Mouse (Mus musculus) myocyte (in vitro differentiated cells): ENCODE data around the gene Pam. TPM values are rescaled to one million over a fixed set of nuclear protein-coding genes. Genes with fewer than 3 reads are reported as not detected.

Experiments used
- H3K27me3 ChIP-seq: one replicate; pipeline ENCODE4 v1.6.1; 2011; ENCODE audit not compliant: control insufficient read depth, insufficient read depth, insufficient read length
- H3K36me3 ChIP-seq: one replicate; pipeline ENCODE4 v1.6.1; 2011; ENCODE audit not compliant: control insufficient read depth, insufficient read depth
- H3K4me2 ChIP-seq: one replicate; pipeline ENCODE4 v1.6.1; 2011; ENCODE audit warnings: low read depth, control low read depth
- H3K4me3 ChIP-seq: one replicate; pipeline ENCODE4 v1.5.1; 2011; ENCODE audit warnings: mild to moderate bottlenecking, control low read depth, moderate library complexity
- H3K79me2 ChIP-seq: one replicate; pipeline ENCODE4 v1.6.1; 2011; ENCODE audit not compliant: control insufficient read depth, insufficient read depth
- H3ac ChIP-seq: one replicate; pipeline ENCODE4 v1.6.1; 2011; ENCODE audit not compliant: control insufficient read depth, insufficient read length
- CEBPB ChIP-seq: IDR thresholded peaks from 2 replicates; pipeline ENCODE4 v1.6.1; 2011; ENCODE audit warnings: mild to moderate bottlenecking, moderate library complexity; ENCODE audit not compliant: poor library complexity, insufficient read depth, severe bottlenecking
- E2F4 ChIP-seq: IDR thresholded peaks from one replicate; pipeline ENCODE4 v1.6.1; 2011; ENCODE audit warnings: mild to moderate bottlenecking, control low read depth, moderate library complexity; ENCODE audit not compliant: insufficient read depth
- MAX ChIP-seq: IDR thresholded peaks from one replicate; pipeline ENCODE4 v1.6.1; 2011; ENCODE audit warnings: low read depth, mild to moderate bottlenecking, control low read depth
- MYOD1 ChIP-seq, 3 experiments: IDR thresholded peaks; one replicate each; pipeline ENCODE4 v1.6.1; 2011; ENCODE audit warnings: control low read depth in 2 of 3, low read depth in 2 of 3, mild to moderate bottlenecking in 2 of 3, moderate library complexity in 1 of 3; ENCODE audit not compliant: insufficient read length in 2 of 3, control insufficient read depth in 1 of 3
- MYOG ChIP-seq, 3 experiments: IDR thresholded peaks; one replicate each; pipeline ENCODE4 v1.6.1; 2011; ENCODE audit warnings: control low read depth in 2 of 3, low read depth in 2 of 3, mild to moderate bottlenecking in 2 of 3; ENCODE audit not compliant: insufficient read length in 2 of 3, control insufficient read depth in 1 of 3, insufficient read depth in 1 of 3
- POLR2A ChIP-seq: IDR thresholded peaks from one replicate; pipeline ENCODE4 v1.6.1; 2011; ENCODE audit warnings: low read depth, mild to moderate bottlenecking, control low read depth, moderate library complexity; ENCODE audit not compliant: insufficient read length
- POLR2AphosphoS2 ChIP-seq: IDR thresholded peaks from one replicate; pipeline ENCODE4 v1.6.1; 2011; ENCODE audit warnings: low read depth, control low read depth; ENCODE audit not compliant: insufficient read length
- REST ChIP-seq: IDR thresholded peaks from one replicate; pipeline ENCODE4 v1.6.1; 2011; ENCODE audit warnings: mild to moderate bottlenecking, control low read depth, moderate library complexity; ENCODE audit not compliant: insufficient read depth, insufficient read length
- SRF ChIP-seq: IDR thresholded peaks from one replicate; pipeline ENCODE4 v1.6.1; 2011; ENCODE audit warnings: low read depth; ENCODE audit not compliant: control insufficient read depth, insufficient read length
- TCF12 ChIP-seq: IDR thresholded peaks from one replicate; pipeline ENCODE4 v1.6.1; 2011; ENCODE audit warnings: mild to moderate bottlenecking, control low read depth; ENCODE audit not compliant: poor library complexity, insufficient read depth, severe bottlenecking
- TCF3 ChIP-seq: IDR thresholded peaks from one replicate; pipeline ENCODE4 v1.6.1; 2011; ENCODE audit warnings: low read depth, control low read depth; ENCODE audit not compliant: insufficient read length
- USF1 ChIP-seq: IDR thresholded peaks from one replicate; pipeline ENCODE4 v1.6.1; 2011; ENCODE audit warnings: low read depth, mild to moderate bottlenecking, control low read depth, moderate library complexity
- polyA plus RNA-seq: library from polyadenylated mRNA; unstranded; fragments of >200 nt; fragmentation: generic; extraction: Trizol; gene quantifications from one replicate; pipeline ENCODE4 v1.2.1, GENCODE M21; 2012; ENCODE audit warnings: missing spikeins

Gene Pam
- polyA plus RNA-seq, 1 experiment = 29.4 TPM

DNA sequence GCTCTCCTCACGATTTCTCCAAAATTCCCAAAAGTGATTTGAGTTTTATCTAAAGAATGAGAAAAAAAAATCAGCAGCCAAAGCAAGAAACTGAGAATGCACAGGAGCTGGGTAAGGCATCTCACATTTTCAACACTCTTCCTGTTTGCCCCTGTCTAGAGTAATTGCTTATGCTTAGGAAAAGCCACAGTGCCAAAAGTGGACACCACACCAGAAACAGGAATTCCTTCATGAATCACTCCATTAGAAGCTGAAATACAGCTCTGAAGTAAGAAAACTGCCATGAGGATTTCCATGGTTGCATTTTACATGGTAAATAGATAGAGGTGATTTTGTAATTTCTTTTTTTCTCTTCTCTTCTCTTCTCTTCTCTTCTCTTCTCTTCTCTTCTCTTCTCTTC lies 36.0 kb downstream of the Pam start:
- H3K27me3 ChIP-seq = no peaks in the 10 kb centered on the region
- no peak overlapping the region for H3ac ChIP-seq
- no peak overlapping the region for H3K4me2 ChIP-seq
- H3K36me3 ChIP-seq = no peaks in the 10 kb centered on the region
- no peak overlapping the region for H3K4me3 ChIP-seq
- no peaks in the 10 kb centered on the region for H3K79me2 ChIP-seq
- TF ChIP-seq POLR2AphosphoS2 (no peak), MYOD1 (IDR thresholded peaks at IDR 0.05; ENCODE audit: control insufficient read depth in 1 of 3, insufficient read length in 2 of 3, low read depth in 2 of 3) (no peak), MAX (no peak), SRF (no peak), TCF3 (no peak), USF1 (no peak), MYOG (IDR thresholded peaks at IDR 0.05; ENCODE audit: control insufficient read depth in 1 of 3, insufficient read depth in 1 of 3, insufficient read length in 2 of 3, low read depth in 2 of 3) (no peak)

DNA sequence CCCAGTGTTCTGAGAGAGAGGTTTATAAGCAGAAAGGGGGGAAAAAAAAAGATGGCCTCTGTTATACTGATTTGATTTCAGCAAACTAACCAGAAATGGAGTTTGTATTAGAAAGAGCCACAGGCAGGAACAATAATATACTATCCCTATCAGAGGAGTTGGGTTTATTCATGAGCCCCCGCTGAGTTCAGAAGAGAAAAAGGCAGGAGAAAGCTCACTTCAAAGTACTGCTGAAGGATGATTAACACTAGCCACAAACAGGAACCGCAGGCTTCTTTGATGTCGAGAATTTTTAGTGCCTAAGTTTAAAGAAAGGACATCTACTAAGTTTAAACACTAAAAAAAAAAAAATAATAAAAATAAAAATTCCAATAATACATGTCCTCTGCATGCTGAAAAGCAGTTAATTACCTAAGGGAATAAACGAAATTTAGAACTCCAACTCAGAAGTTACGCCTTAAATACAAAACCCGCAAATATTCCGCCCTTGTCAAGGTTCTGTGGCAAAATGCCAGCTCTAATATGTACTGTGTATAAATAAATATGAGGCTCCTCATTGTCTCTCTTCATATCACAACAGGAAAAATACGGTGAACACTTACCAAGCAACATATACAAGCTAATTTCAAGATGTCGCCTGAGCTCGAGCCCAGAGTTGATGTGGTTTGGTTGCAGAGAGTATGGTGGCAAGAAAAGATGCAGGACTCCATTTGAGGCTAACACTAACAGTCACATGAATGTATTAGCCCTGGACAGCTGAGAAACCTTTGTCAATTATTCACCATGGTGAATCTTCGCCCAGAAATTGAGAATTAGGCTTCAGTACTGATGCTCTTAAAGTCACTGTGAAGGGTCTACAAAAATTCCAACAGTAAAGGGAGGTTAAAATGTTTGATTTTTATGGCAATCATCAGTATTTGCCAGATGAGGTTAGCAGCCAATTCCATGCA lies 38.2 kb downstream of the Pam start:
- Histone ChIP-seq H3K4me3 (no peak overlapping the region), H3K27me3 (no peaks in the 10 kb centered on the region), H3ac (no peak overlapping the region), H3K36me3 (no peaks in the 10 kb centered on the region), H3K4me2 (no peak overlapping the region), H3K79me2 (no peaks in the 10 kb centered on the region)
- no peak for TF ChIP-seq TCF3
- TF ChIP-seq MAX = no peak
- TF ChIP-seq POLR2A = no peak

- no peaks in the 10 kb centered on the region for H3K79me2 ChIP-seq
- H3K4me2 ChIP-seq = no peak overlapping the region
- no peak overlapping the region for H3ac ChIP-seq
- no peak for TF ChIP-seq E2F4
- TF ChIP-seq POLR2A = no peak
- no peak for TF ChIP-seq CEBPB
- no peak for TF ChIP-seq TCF3
- no peak for TF ChIP-seq USF1
- TF ChIP-seq POLR2AphosphoS2 = no peak
- TF ChIP-seq MAX = no peak
- no peak for TF ChIP-seq MYOG (IDR thresholded peaks at IDR 0.05; ENCODE audit: control insufficient read depth in 1 of 3, insufficient read depth in 1 of 3, insufficient read length in 2 of 3, low read depth in 2 of 3)
- TF ChIP-seq SRF = no peak
- no peak for TF ChIP-seq TCF12
- H3K4me3 ChIP-seq = no peak overlapping the region
- H3K27me3 ChIP-seq = no peaks in the 10 kb centered on the region
- H3K36me3 ChIP-seq = no peaks in the 10 kb centered on the region
Measured at GRCm38 (mm10) chr1:98056277-98056676, 39.2 kb downstream of the Pam start.

GRCm38 (mm10) chr1:98055591-98055990 lies 39.9 kb downstream of the Pam start:
- Histone ChIP-seq H3K4me3 (no peak overlapping the region), H3K79me2 (no peaks in the 10 kb centered on the region), H3K27me3 (no peaks in the 10 kb centered on the region), H3K4me2 (no peak overlapping the region), H3K36me3 (no peaks in the 10 kb centered on the region), H3ac (no peak overlapping the region)
- TF ChIP-seq REST (no peak), USF1 (no peak), TCF3 (no peak), MAX (no peak), CEBPB (no peak), POLR2AphosphoS2 (no peak), E2F4 (no peak)

- Histone ChIP-seq H3K4me2 (no peak overlapping the region), H3K36me3 (no peaks in the 10 kb centered on the region), H3K27me3 (no peaks in the 10 kb centered on the region), H3ac (no peak overlapping the region), H3K4me3 (no peak overlapping the region), H3K79me2 (no peaks in the 10 kb centered on the region)
- TF ChIP-seq TCF12 (no peak), MAX (no peak), USF1 (no peak), MYOD1 (IDR thresholded peaks at IDR 0.05; ENCODE audit: control insufficient read depth in 1 of 3, insufficient read length in 2 of 3, low read depth in 2 of 3) (no peak), SRF (no peak), REST (no peak), CEBPB (no peak)
Measured at GRCm38 (mm10) chr1:98053994-98054393, 41.5 kb downstream of the Pam start.
